Mouse (Mus musculus) hindbrain, postnatal 0 days (tissue): ENCODE results near the gene Gcc1. TPM values are rescaled to one million over a fixed set of nuclear protein-coding genes. Genes with fewer than 3 reads are reported as not detected.

ENCODE experiments used
- ATAC-seq: fragments of 200-750 bp; cut with Nextera tagmentation; 2 replicates; pipeline ENCODE4 v1.8.0; 2017; ENCODE audit warnings: mild to moderate bottlenecking, moderate TSS enrichment, moderate library complexity
- DNase-seq: peaks from one replicate; pipeline ENCODE4 v3.0.0-alpha.2; 2015; ENCODE audit warnings: low spot score
- H3K27ac ChIP-seq: fragments of 300-500 bp; sonication (generic); 2 replicates; pipeline ENCODE4 v1.5.1; 2014; ENCODE audit warnings: mild to moderate bottlenecking
- H3K27me3 ChIP-seq: fragments of 300-500 bp; sonication (generic); 2 replicates; pipeline ENCODE4 v1.6.1; 2014; ENCODE audit warnings: low read length, mixed read lengths; ENCODE audit not compliant: insufficient read depth
- H3K36me3 ChIP-seq: fragments of 300-500 bp; sonication (generic); 2 replicates; pipeline ENCODE4 v1.6.1; 2014; ENCODE audit warnings: low read length, mixed read lengths; ENCODE audit not compliant: insufficient read depth
- H3K4me1 ChIP-seq: fragments of 300-500 bp; sonication (generic); 2 replicates; pipeline ENCODE4 v1.6.1; 2014; ENCODE audit warnings: antibody characterized with exemption, low read length, mixed read lengths; ENCODE audit not compliant: insufficient read depth
- H3K4me2 ChIP-seq: fragments of 300-500 bp; sonication (generic); 2 replicates; pipeline ENCODE4 v1.6.1; 2014; ENCODE audit warnings: low read depth, mild to moderate bottlenecking, low read length, moderate library complexity, mixed read lengths
- H3K4me3 ChIP-seq: fragments of 300-500 bp; sonication (generic); 2 replicates; pipeline ENCODE4 v1.5.1; 2014; ENCODE audit warnings: low read length
- H3K9ac ChIP-seq: fragments of 300-500 bp; sonication (generic); replicated peaks from 2 replicates; pipeline ENCODE4 v1.6.1; 2014; ENCODE audit warnings: mild to moderate bottlenecking, low read length, moderate library complexity, mixed read lengths
- H3K9me3 ChIP-seq: fragments of 300-500 bp; sonication (generic); 2 replicates; pipeline ENCODE4 v1.6.1; 2016; ENCODE audit warnings: low read length, mixed read lengths
- CTCF ChIP-seq: IDR thresholded peaks from 2 replicates; pipeline ENCODE4 v1.5.1; 2016; ENCODE audit warnings: antibody characterized with exemption, control low read depth, low read depth
- WGBS: fragments of 180-500 bp; shearing (Covaris S2); extraction: QIAGEN DNeasy Blood & Tissue Kit; methylation state at CpG from one replicate; pipeline ENCODE4 v1.1.7; 2014; 5-methylcytosine and 5-hydroxymethylcytosine counted together
- polyA plus RNA-seq: library from polyadenylated mRNA; unstranded; fragments of >200 nt; fragmentation: Nextera tagmentation; extraction: Ambion mirVana; gene quantifications from 2 replicates; pipeline ENCODE4 v1.2.1, GENCODE M21; 2015
- total RNA-seq: library from RNA; depleted of rRNA; stranded (reverse); fragments of >200 nt; gene quantifications from 2 replicates; pipeline ENCODE4 v1.2.3, GENCODE M21; 2014

Gene Gcc1
- total and polyA plus RNA-seq, 2 experiments from 2014 or later: 8.7 to 15.7 TPM

GRCm38 (mm10) chr6:28460534-28460933 lies 32.3 kb upstream of the Gcc1 start:
- H3K9me3 ChIP-seq: no peaks in the 10 kb centered on the region
- no peaks in the 10 kb centered on the region for H3K36me3 ChIP-seq
- ATAC-seq (no peak), DNase-seq (peak; percentile 51)
- H3K27ac ChIP-seq: no peak overlapping the region
- TF ChIP-seq CTCF: peak; percentile 66
- H3K4me1 ChIP-seq: no peaks in the 10 kb centered on the region
- no peak overlapping the region for H3K4me3 ChIP-seq
- no peaks in the 10 kb centered on the region for H3K27me3 ChIP-seq
- 9% methylated on average over 5 of the region's 5 CpGs for WGBS
- no peak overlapping the region for H3K9ac ChIP-seq
- H3K4me2 ChIP-seq: no peak overlapping the region

DNA sequence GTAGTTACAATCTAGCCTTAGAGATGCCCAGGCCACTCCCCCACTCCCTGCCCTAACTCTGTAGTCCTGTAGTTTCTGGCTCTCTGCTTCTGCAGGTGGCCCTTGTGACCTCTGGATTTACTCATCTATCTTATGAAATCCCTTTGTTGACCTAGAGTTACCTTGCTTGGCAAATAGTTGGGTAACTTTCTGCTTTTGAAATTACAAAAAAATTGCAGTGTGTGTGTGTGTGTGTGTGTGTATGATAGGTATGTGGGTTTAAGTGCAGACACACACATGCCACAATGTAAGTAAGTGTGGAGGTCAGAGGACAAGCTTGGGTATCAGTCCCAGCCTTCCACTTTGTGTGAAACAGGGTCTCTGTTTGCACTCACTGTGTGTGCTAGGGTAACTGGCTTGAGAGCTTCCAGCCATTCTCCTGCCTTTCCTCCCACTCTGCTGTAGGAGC lies 31.1 kb upstream of the Gcc1 start:
- no peak overlapping the region for H3K27ac ChIP-seq
- DNase-seq (no peak), ATAC-seq (no peak)
- TF ChIP-seq CTCF: no peak
- no peaks in the 10 kb centered on the region for H3K9me3 ChIP-seq
- no peak overlapping the region for H3K4me3 ChIP-seq
- H3K9ac ChIP-seq: no peak overlapping the region
- H3K27me3 ChIP-seq: no peaks in the 10 kb centered on the region
- no peak overlapping the region for H3K4me2 ChIP-seq
- no peaks in the 10 kb centered on the region for H3K36me3 ChIP-seq
- H3K4me1 ChIP-seq: no peaks in the 10 kb centered on the region

- Histone ChIP-seq H3K36me3 (no peaks in the 10 kb centered on the region), H3K27ac (no peak overlapping the region), H3K4me2 (no peak overlapping the region), H3K9ac (no peak overlapping the region), H3K4me1 (no peaks in the 10 kb centered on the region), H3K9me3 (no peaks in the 10 kb centered on the region), H3K27me3 (peaks cover 21% of the 10 kb centered on the region), H3K4me3 (no peak overlapping the region)
- no peak for TF ChIP-seq CTCF
- ATAC-seq (no peak), DNase-seq (no peak)
- 3% methylated on average over 12 of the region's 12 CpGs for WGBS
Measured at GRCm38 (mm10) chr6:28450977-28451376, 22.8 kb upstream of the Gcc1 start.

GRCm38 (mm10) chr6:28450481-28450880 lies 22.3 kb upstream of the Gcc1 start:
- ATAC-seq (no peak), DNase-seq (no peak)
- no peaks in the 10 kb centered on the region for H3K36me3 ChIP-seq
- WGBS: 17% methylated on average over 5 of the region's 5 CpGs
- no peak overlapping the region for H3K9ac ChIP-seq
- peaks cover 21% of the 10 kb centered on the region for H3K27me3 ChIP-seq
- H3K4me3 ChIP-seq: no peak overlapping the region
- no peak for TF ChIP-seq CTCF
- no peaks in the 10 kb centered on the region for H3K4me1 ChIP-seq
- H3K9me3 ChIP-seq: no peaks in the 10 kb centered on the region
- H3K27ac ChIP-seq: no peak overlapping the region
- H3K4me2 ChIP-seq: no peak overlapping the region

DNA sequence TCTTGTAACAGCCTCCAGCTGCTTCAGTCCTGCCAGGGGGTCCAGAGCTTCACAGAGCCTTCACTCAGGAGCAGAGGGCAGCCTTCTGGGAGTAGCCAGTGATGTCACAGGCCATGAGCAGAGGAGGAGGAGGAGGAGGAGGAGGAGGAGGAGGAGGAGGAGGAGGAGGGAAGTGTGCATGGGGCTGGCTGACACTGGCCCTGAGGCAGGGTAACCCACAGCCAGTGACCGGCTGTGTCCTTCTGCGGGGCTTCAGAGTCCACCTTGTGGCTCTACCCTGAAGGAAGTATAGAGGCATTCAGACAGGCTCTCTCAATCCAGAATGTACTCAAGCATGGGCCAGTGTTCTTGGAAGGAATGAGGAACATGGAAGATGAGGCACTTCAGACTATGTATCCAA lies 21.1 kb upstream of the Gcc1 start, which contains the start of gene Pax4:
Pax4 (minus strand) TSS at position 101 of the 400 bp plus-strand sequence.
- 69% methylated on average over 2 of the region's 2 CpGs for WGBS
- Histone ChIP-seq H3K27me3 (peaks cover 21% of the 10 kb centered on the region), H3K4me3 (no peak within 1 kb of the TSS), H3K9me3 (no peaks in the 10 kb centered on the region), H3K27ac (no peak within 1 kb of the TSS), H3K9ac (no peak within 1 kb of the TSS), H3K36me3 (no peaks in the 10 kb centered on the region), H3K4me1 (no peaks in the 10 kb centered on the region), H3K4me2 (no peak within 1 kb of the TSS)
- no peak for TF ChIP-seq CTCF
- DNase-seq (no peak), ATAC-seq (no peak)

DNA sequence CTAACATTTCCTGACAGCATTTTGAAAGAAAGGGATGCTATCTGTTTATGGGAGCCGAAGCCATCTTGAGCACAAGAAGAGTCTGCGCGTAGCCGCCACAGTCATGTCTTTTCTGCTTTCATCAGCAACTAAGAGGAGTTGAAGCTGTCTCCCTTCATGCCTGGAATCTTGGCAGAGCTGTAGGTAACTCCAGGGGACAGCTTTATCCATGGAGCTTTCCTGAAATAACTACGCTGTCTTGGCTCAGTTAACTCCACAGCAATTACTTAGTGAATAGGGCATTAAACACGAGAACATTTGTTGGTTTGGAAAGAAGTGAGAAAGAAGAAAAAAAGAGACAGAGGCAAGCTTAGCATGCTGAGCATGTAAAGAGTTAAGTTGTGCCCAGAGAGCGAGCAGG lies 19.7 kb upstream of the Gcc1 start:
- Histone ChIP-seq H3K27me3 (peaks cover 21% of the 10 kb centered on the region), H3K27ac (no peak overlapping the region), H3K36me3 (no peaks in the 10 kb centered on the region), H3K9me3 (no peaks in the 10 kb centered on the region), H3K4me2 (no peak overlapping the region), H3K4me3 (no peak overlapping the region), H3K4me1 (no peaks in the 10 kb centered on the region), H3K9ac (no peak overlapping the region)
- peak; percentile 74; the same call in 1 of the 2 replicates for ATAC-seq
- DNase-seq: peak; percentile 29
- TF ChIP-seq CTCF: no peak
- 56% methylated on average over 7 of the region's 7 CpGs for WGBS

GRCm38 (mm10) chr6:28431538-28431855 lies 3.3 kb upstream of the Gcc1 start:
- Histone ChIP-seq H3K4me3 (no peak overlapping the region), H3K4me1 (no peaks in the 10 kb centered on the region), H3K36me3 (peaks cover 4% of the 10 kb centered on the region; the same call in 1 of the 2 replicates), H3K27ac (no peak overlapping the region), H3K4me2 (no peak overlapping the region), H3K9me3 (no peaks in the 10 kb centered on the region), H3K27me3 (no peaks in the 10 kb centered on the region), H3K9ac (no peak overlapping the region)
- no peak for ATAC-seq
- 78% methylated on average over 6 of the region's 6 CpGs for WGBS
- no peak for DNase-seq
- TF ChIP-seq CTCF: no peak
